Mouse (Mus musculus): ENCODE results near the gene Lgals4. TPM values are rescaled to one million over a fixed set of nuclear protein-coding genes. Genes with fewer than 3 reads are reported as not detected.
A peak's percentile ranks its signal among the peaks of the same experiment; 100 is the strongest.

Gene Lgals4
- polyA plus RNA-seq, 1 experiment from 2014 or later: 3.3 TPM

GRCm38 (mm10) chr7:28810107-28811066 is 23.3 kb upstream of the Lgals4 start:
- H3K4me3 ChIP-seq: peak overlapping the region; percentile 77
- no peaks in the 10 kb centered on the region for H3K9me3 ChIP-seq (replicated peaks)
- H3K9ac ChIP-seq: peak overlapping the region; percentile 87
- H3K27ac ChIP-seq: peak overlapping the region; percentile 99
- peak overlapping the region; percentile 84 for H3K4me2 ChIP-seq
- WGBS: under 1% methylated on average over 66 of the region's 70 CpGs
- H3K27me3 ChIP-seq: no peaks in the 10 kb centered on the region
- ATAC-seq: peak; percentile 93
- H3K36me3 ChIP-seq (ENCODE audit: poor library complexity, severe bottlenecking): peaks cover 32% of the 10 kb centered on the region
- H3K4me1 ChIP-seq: peaks cover 44% of the 10 kb centered on the region

- peak overlapping the region; percentile 87 for H3K9ac ChIP-seq
- WGBS: under 1% methylated on average over 39 of the region's 40 CpGs
- H3K4me3 ChIP-seq: peak overlapping the region; percentile 77
- peak overlapping the region; percentile 84 for H3K4me2 ChIP-seq
- H3K27ac ChIP-seq: peak overlapping the region; percentile 97
- ATAC-seq: peak; percentile 16; the same call in 1 of the 2 replicates
- H3K9me3 ChIP-seq (replicated peaks): no peaks in the 10 kb centered on the region
- H3K27me3 ChIP-seq: no peaks in the 10 kb centered on the region
- H3K4me1 ChIP-seq: peaks cover 53% of the 10 kb centered on the region
- H3K36me3 ChIP-seq (ENCODE audit: poor library complexity, severe bottlenecking): peaks cover 40% of the 10 kb centered on the region
These were observed 22.4 kb upstream of the Lgals4 start for GRCm38 (mm10) chr7:28811228-28811627.

- Histone ChIP-seq H3K4me1 (peaks cover 57% of the 10 kb centered on the region), H3K36me3 (ENCODE audit: poor library complexity, severe bottlenecking) (peaks cover 46% of the 10 kb centered on the region), H3K27ac (no peak overlapping the region), H3K9me3 (replicated peaks) (no peaks in the 10 kb centered on the region), H3K4me2 (peak overlapping the region; percentile 84), H3K4me3 (peak overlapping the region; percentile 77), H3K9ac (peak overlapping the region; percentile 87), H3K27me3 (no peaks in the 10 kb centered on the region)
- WGBS: 14% methylated on average over 7 of the region's 7 CpGs
- ATAC-seq: no peak
These were observed 21.9 kb upstream of the Lgals4 start for GRCm38 (mm10) chr7:28811640-28812275.

GRCm38 (mm10) chr7:28812436-28812835 is 21.2 kb upstream of the Lgals4 start:
- H3K36me3 ChIP-seq (ENCODE audit: poor library complexity, severe bottlenecking): peaks cover 53% of the 10 kb centered on the region
- H3K9me3 ChIP-seq (replicated peaks): no peaks in the 10 kb centered on the region
- peak overlapping the region; percentile 77 for H3K4me3 ChIP-seq
- H3K9ac ChIP-seq: peak overlapping the region; percentile 87
- H3K4me1 ChIP-seq: peaks cover 64% of the 10 kb centered on the region
- H3K27ac ChIP-seq: no peak overlapping the region
- no peaks in the 10 kb centered on the region for H3K27me3 ChIP-seq
- ATAC-seq: no peak
- 70% methylated on average over 4 of the region's 4 CpGs for WGBS
- peak overlapping the region; percentile 84 for H3K4me2 ChIP-seq

GRCm38 (mm10) chr7:28812949-28813348 is 20.7 kb upstream of the Lgals4 start:
- H3K4me1 ChIP-seq: peaks cover 65% of the 10 kb centered on the region
- ATAC-seq: no peak

GRCm38 (mm10) chr7:28814306-28815034 is 19.2 kb upstream of the Lgals4 start:
- Histone ChIP-seq H3K4me1 (peaks cover 63% of the 10 kb centered on the region), H3K9ac (no peak overlapping the region), H3K27ac (no peak overlapping the region), H3K27me3 (no peaks in the 10 kb centered on the region), H3K36me3 (ENCODE audit: poor library complexity, severe bottlenecking) (peaks cover 72% of the 10 kb centered on the region), H3K9me3 (replicated peaks) (no peaks in the 10 kb centered on the region), H3K4me3 (no peak overlapping the region), H3K4me2 (no peak overlapping the region)
- ATAC-seq: no peak
- WGBS: 88% methylated on average over 5 of the region's 5 CpGs

More at GRCm38 (mm10) chr7:28812949-28813348, 20.7 kb upstream of the Lgals4 start:
- 82% methylated on average over 5 of the region's 5 CpGs for WGBS
- Histone ChIP-seq H3K27me3 (no peaks in the 10 kb centered on the region), H3K27ac (no peak overlapping the region), H3K36me3 (ENCODE audit: poor library complexity, severe bottlenecking) (peaks cover 58% of the 10 kb centered on the region), H3K4me2 (peak overlapping the region; percentile 84), H3K9me3 (replicated peaks) (no peaks in the 10 kb centered on the region), H3K9ac (no peak overlapping the region), H3K4me3 (peak overlapping the region; percentile 77)

GRCm38 (mm10) chr7:28815230-28815629 is 18.4 kb upstream of the Lgals4 start:
- Histone ChIP-seq H3K9ac (no peak overlapping the region), H3K36me3 (ENCODE audit: poor library complexity, severe bottlenecking) (peaks cover 79% of the 10 kb centered on the region), H3K4me3 (no peak overlapping the region), H3K27ac (no peak overlapping the region), H3K27me3 (no peaks in the 10 kb centered on the region), H3K4me2 (no peak overlapping the region), H3K9me3 (replicated peaks) (no peaks in the 10 kb centered on the region), H3K4me1 (peaks cover 70% of the 10 kb centered on the region)
- WGBS: 86% methylated on average over 9 of the region's 9 CpGs
- ATAC-seq: no peak

- H3K9me3 ChIP-seq (replicated peaks): no peaks in the 10 kb centered on the region
- H3K27ac ChIP-seq: no peak overlapping the region
- WGBS: 88% methylated on average over 9 of the region's 9 CpGs
- 0 out of 2 replicates have a peak overlapping the region, but pooled peaks have one; percentile 6 for H3K9ac ChIP-seq
- H3K4me3 ChIP-seq: no peak overlapping the region
- H3K4me1 ChIP-seq: peaks cover 75% of the 10 kb centered on the region
- no peak overlapping the region for H3K4me2 ChIP-seq
- no peak for ATAC-seq
- H3K36me3 ChIP-seq (ENCODE audit: poor library complexity, severe bottlenecking): peaks cover 89% of the 10 kb centered on the region
- no peaks in the 10 kb centered on the region for H3K27me3 ChIP-seq
These were observed 17.5 kb upstream of the Lgals4 start for GRCm38 (mm10) chr7:28816201-28816600.

- Histone ChIP-seq H3K4me3 (no peak overlapping the region), H3K9ac (0 out of 2 replicates have a peak overlapping the region, but pooled peaks have one; percentile 26), H3K9me3 (replicated peaks) (no peaks in the 10 kb centered on the region), H3K27me3 (no peaks in the 10 kb centered on the region), H3K36me3 (ENCODE audit: poor library complexity, severe bottlenecking) (peaks cover 96% of the 10 kb centered on the region), H3K4me2 (peak overlapping the region; percentile 16), H3K4me1 (peaks cover 72% of the 10 kb centered on the region), H3K27ac (no peak overlapping the region)
- no peak for ATAC-seq
- WGBS: 94% methylated on average over 10 of the region's 10 CpGs
These were observed 16.7 kb upstream of the Lgals4 start for GRCm38 (mm10) chr7:28816920-28817319.

- Histone ChIP-seq H3K4me2 (0 out of 2 replicates have a peak overlapping the region, but pooled peaks have one; percentile 16), H3K36me3 (ENCODE audit: poor library complexity, severe bottlenecking) (peaks cover 99% of the 10 kb centered on the region), H3K27me3 (no peaks in the 10 kb centered on the region), H3K4me3 (no peak overlapping the region), H3K9ac (peak overlapping the region; percentile 26; the same call in 1 of the 2 replicates), H3K27ac (no peak overlapping the region), H3K4me1 (peaks cover 66% of the 10 kb centered on the region), H3K9me3 (replicated peaks) (no peaks in the 10 kb centered on the region)
- ATAC-seq: no peak
- 56% methylated on average over 6 of the region's 6 CpGs for WGBS
These were observed 16.1 kb upstream of the Lgals4 start for GRCm38 (mm10) chr7:28817524-28817923.

GRCm38 (mm10) chr7:28817957-28818356 is 15.7 kb upstream of the Lgals4 start:
- 78% methylated on average over 4 of the region's 4 CpGs for WGBS
- Histone ChIP-seq H3K27me3 (no peaks in the 10 kb centered on the region), H3K9ac (no peak overlapping the region), H3K36me3 (ENCODE audit: poor library complexity, severe bottlenecking) (peaks cover 99% of the 10 kb centered on the region), H3K9me3 (replicated peaks) (no peaks in the 10 kb centered on the region), H3K4me3 (no peak overlapping the region), H3K4me1 (peaks cover 62% of the 10 kb centered on the region), H3K27ac (no peak overlapping the region), H3K4me2 (no peak overlapping the region)
- no peak for ATAC-seq
